Mouse (Mus musculus): ENCODE data around the gene Slc25a25.

- TF ChIP-seq CTCF (IDR thresholded peaks at IDR 0.05; ENCODE audit: control insufficient read depth, insufficient read depth, insufficient read length) (no peak), CEBPB (IDR thresholded peaks at IDR 0.05; ENCODE audit: low read depth) (no peak), MYOG (IDR thresholded peaks at IDR 0.05; ENCODE audit: control insufficient read depth, extremely low read depth, insufficient read length) (no peak)
Measured at GRCm38 (mm10) chr2:32499365-32499764, 48.1 kb upstream of the Slc25a25 start.
